Mouse (Mus musculus) c-Kit-positive CD71-positive TER-119-positive erythroid progenitor cells, embryonic 14.5 days (primary cell): ENCODE data around the gene Ccdc155.
A peak's percentile ranks its signal among the peaks of the same experiment; 100 is the strongest.
"Not testable (repeated sequence)": the region's sequence is repeated elsewhere in the genome, so short reads cannot be mapped to it uniquely, and the experiment has no call there.

Source experiments
- DNase-seq: peaks from one replicate; pipeline ENCODE4 v3.0.0-alpha.2; 2013; ENCODE audit warnings: low spot score

Ccdc155 gene

DNA sequence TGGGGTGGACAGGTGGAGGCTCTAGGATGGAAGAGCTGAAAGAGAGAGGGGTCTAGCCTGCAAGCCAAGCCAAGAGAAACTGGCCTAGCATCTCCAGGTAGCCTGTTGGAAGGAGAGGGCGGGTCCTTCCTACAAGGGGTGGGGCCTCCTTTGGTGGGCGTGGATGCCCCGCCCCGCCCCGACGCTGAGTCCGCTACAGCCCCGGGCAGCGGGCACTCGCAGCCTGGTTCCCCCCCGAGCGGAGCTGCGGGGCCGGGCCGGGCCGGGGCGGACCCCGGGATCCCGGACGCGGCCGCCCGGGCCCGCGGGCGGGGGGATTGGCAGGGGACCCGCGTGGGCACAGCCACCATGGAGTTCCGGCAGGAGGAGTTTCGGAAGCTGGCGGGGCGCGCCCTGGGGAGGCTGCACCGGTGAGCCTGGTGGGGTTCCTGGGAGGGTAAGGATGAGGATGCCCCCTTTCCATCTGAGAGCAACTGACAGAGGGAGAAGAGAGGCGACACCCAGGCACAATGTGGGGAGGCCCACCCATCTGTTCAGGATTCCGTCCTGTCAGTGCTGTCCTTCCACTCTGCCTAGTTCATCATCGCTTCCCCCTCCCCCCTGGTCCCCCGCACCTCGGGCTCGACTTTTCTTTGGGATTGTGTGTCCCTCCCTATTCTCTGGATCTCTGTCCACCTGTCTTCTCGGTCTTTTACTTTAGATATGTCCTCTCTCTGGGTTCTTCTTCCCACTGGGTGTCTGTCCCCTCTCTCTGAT, 40.8 kb downstream of the Ccdc155 start, which contains the start of gene Slc17a7:
Gene Slc17a7 (plus strand): TSS at position 215 of the 756 bp plus-strand sequence.
- no peak for DNase-seq

DNA sequence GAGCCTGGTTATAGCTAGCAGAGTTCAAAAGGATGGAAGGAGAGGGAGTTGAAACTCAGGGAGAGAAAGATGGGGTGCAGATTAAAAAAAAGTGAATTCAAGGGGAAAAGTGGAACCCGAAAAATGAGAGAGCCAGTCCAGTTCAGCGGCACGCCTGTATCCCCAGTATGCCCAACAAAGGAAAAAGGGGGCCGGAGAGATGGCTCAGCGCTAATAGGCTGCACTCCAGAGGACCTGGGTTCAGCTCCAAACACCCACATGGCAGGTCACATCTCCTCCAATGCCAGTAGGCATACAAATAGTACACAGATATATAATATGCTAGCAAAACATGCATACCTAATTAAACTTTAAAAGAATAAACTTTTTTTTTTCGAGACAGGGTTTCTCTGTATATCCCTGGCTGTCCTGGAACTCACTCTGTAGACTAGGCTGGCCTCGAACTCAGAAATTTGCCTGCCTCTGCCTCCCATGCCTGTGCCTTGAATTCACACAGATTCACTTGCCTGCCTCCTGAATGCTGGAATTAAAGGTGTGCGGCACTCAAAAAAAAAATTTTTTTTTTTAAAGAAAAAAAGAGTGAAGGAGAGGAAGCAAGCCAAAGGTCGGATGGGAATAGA, 41.6 kb downstream of the Ccdc155 start:
- no peak for DNase-seq

DNA sequence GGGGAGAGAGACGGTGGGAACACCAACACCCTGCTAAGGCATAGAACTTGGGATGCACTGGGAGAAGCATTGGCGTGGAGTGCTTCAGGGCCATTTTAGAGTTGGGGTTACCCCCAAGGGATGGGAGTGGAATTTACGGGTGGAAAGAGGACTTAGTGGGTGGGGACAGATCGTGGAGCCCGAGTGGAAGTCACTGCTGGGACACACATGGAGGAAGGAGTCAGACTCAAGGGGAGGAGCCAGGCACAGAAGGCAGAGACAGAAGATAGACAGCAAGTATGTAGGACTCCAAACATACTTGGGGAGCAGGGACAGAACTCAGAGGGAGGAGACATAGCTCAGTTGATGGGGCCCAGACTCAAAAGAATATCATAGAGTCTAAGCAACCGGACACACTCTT, 42.1 kb downstream of the Ccdc155 start:
- DNase-seq = no peak

DNA sequence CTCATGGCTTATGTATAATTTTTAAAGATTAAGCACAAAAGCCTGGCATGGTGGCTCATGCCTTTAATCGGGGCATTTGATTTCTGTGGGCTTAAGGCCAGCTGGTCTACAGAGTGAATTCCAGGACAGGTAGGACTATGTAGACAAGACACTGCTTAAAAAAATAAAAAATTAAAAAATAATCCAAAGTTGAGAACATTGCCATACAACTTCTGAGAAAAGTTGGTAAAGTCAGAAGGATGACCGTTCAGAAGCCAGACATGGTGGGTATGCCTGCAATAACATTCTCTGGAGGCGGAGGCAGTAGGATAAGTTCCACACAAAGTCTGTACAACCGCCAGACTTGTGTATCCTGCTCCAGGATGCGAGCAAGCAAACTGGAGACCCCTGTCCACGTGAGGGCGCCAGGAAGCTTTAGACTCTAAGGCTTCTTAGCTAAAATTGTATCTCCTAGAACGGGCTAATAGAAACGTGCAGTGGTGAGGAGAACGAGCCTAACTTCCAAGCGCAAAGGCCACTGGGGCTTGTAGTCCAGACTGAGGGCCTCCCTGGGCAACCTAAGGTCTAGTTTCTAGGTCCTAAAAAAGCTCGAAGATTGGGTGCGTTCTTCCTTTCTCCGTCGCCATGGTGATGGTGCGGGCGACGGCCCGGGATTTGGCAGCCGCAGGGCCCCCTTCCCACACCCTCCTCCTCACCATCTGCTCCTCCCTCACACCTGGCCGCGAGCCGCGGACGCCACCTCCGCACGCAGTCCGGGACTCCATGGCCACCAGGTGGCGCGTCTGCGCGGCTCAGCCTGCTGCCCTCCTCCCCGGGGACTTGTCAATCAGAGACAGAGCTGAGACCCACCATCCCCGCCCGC, 42.8 kb downstream of the Ccdc155 start:
- peak; percentile 67 for DNase-seq

DNA sequence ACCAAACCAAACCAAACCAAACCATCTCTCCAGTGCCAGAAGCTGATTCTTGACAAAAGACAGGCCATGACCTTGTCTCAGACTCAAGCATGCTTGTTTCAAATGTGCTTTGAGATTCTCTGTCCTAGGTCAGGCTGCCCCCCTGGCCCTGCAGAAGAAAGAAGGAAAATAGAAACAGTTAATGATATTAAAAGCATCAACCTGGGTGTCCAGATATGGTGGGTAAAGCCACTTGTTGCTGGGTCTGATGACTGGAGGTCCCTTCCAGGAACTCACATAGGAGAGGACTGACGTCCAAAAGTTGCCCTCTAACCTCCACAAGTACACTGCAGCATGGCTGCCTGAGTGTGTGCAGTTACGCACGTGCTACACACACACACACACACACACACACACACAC, 43.8 kb downstream of the Ccdc155 start:
- DNase-seq = no peak

DNA sequence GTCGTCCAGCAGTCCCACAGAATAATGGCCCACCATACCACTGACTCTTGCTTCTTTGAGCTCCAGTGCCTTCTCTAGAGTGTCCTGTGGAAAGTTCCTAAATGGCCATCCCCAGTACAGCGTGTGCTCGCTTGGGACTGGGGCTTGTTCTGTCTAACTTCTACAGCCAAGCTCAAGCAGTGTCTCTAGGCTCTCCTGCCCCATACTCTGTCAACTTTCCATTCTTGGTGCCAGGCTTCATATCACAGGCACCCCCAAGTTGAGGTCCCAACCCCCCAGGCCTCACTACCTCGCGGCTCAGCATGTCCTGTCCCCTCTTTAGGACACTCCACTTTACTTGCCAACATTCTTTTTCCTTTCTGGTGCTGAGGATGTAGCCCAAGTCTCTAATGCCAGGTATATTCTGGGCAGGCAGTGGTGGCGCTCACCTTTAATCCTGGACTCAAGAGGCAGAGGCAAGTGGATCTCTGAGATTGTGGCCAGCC, 44.3 kb downstream of the Ccdc155 start:
- DNase-seq = no peak

DNA sequence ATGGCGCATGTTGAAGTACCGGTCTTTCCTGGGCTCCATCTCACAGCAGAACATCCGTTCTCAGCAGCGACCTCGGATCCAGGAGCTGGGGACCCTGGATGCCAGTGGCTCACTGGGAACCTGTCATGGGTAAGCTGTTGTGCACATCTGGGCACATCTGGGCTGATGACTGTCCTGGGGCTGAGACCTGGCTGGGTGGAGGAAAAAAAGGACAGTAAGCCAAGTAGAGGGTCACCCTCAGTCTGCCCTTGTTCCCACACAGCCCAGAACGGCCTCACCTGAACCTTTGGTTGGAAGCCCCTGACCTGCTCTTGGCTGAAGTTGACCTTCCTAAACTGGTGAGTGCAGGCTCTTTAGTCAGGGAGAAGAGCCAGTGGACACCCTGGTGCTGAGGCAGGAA, 45.7 kb downstream of the Ccdc155 start:
- no peak for DNase-seq

DNA sequence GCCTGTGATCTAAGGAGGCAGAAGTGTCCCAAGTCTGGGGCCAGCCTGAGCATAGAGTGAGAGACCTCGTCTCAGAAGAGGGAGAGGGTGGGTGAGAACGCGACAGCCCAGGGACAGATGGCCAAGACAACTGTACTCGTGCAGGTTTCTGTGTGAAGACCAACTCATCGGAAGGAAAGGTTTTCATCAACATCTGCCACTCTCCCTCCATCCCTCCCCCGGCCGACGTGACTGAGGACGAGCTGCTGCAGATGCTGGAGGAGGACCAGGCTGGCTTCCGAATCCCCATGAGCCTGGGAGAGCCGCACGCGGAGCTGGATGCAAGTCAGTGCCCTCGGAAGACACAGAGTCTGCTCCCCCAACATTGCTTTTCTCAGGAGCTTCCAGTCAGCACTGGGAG, 47.2 kb downstream of the Ccdc155 start:
- no peak for DNase-seq

DNA sequence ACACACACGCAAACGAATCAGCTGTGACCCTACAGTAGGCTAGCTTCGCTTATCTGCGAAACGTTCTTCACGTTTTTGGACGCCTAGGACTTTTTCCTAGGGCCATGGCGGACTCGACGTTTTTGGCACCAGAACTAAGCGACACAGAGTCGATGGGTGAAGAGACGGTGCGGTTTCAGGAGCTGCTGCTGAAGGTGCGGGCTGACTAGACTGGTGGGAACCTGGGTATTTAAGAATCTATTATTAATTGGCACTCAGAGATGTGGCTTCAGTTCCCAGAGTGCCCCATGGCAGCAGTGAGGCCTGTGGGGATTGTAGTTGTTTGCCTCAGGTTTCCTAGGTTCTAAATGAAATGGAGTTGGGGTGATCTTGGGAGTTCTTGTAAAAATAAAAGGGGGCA, 48.5 kb downstream of the Ccdc155 start:
- DNase-seq = no peak

DNA sequence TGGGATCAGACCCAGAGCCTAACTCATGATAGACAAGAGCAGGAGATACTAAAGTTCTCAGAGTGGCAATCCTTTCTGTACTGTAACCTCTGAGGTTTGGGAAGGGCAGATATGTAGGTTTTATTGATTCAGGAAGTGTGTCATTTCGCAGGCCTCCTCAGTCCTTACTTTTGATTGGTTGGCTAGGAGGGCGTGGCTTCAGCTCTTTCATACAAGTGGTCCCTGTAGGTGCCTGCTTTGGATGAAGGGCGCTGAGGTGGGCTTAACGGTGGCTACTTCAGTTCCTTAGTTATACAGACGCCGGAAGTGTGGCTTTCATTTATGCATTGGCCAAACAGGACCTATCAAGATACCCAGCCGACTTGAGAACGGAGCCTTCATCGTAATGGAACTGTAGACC, 49.1 kb downstream of the Ccdc155 start:
- DNase-seq = no peak

DNA sequence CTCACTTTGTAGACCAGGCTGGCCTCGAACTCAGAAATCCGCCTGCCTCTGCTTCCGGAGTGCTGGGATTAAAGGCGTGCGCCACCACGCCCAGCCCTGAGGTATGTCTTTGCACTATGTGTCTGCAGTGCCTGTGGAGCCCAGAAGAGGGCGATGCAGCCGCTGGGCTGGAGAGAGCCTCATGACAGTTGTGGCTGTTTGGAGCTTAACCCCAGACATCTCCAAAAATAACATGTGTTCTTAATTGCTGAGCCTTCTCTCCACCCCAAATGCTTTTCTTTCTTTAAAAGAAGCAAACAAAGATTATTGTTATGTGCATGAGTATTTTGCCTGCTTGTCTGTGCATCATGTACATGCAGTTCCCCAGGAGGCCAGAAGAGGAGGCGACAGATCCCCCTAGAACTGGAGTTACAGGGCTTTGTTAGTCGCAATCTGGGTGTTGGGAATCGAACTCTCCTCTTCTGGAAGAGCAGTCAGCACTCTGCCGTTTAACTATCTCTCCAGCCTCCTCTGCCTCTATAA, 49.6 kb downstream of the Ccdc155 start:
- DNase-seq = peak; percentile 60

DNA sequence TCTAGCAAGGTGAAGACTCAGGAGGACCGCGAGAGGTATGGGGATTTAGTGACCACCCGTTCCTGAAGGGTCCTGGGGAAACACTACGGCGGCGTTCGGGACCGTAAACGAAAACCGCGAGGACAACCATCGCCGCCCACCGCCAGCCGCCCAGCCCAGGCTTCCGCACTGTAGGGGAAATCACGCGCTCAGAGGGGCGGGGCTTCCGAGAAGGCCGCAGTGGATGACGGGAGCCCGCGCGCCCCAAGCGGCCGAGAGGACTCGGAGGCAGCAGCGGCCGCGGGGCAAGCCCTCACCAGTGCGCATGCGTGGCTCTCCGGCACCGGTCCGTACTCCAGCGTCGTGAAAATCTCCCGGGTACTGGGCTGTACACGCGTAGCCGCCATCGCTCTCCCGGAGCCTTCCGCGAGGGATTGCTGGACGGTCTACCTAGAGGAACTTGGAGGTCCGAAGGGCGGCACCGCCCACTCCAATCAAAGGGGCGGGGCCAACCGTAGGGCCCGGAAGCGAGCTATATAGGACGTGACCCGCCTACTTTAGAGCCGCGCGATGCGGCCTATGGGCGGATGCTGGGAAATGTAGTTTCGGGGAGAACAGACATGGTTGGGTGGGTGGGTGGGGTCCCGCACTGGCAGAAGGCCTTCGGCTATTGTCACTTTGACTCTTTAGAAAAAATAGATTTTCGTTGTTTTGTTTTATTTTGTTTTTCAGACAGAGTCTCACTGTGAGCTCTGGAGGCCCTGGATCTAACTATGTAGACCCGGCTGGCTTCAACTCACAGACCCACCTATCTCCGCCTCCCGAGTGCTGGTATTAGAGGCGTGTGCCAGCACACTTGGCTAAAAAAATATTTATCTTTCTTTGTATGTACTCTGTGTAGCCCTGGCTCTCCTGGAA, 50.3 kb downstream of the Ccdc155 start, which contains the start of the genes Pih1d1 and Aldh16a1:
Gene Pih1d1 (plus strand): TSS at position 208 of the 897 bp plus-strand sequence.
Gene Aldh16a1 (minus strand): TSS at position 489 of the 897 bp plus-strand sequence.
- peak; percentile 97 for DNase-seq

DNA sequence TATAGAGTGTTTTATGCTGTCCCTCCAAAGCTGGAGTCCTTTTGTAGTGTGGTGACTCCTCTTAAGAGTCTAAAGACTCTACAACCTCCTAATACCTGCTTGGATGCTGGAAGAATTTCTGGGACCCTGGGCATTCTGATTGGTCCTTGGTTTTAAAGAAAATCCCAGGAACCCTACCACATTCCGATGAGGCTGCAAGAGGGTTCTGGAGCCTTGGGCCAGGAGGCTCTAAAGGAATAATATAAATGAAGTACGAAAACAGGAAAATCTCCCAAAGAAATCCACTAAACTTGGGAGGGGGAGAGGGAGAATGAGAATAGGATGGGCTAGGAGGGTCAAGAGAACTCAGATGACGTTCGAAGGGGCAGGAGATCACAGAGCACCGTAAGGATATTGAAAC, 51.1 kb downstream of the Ccdc155 start:
- no peak for DNase-seq

DNA sequence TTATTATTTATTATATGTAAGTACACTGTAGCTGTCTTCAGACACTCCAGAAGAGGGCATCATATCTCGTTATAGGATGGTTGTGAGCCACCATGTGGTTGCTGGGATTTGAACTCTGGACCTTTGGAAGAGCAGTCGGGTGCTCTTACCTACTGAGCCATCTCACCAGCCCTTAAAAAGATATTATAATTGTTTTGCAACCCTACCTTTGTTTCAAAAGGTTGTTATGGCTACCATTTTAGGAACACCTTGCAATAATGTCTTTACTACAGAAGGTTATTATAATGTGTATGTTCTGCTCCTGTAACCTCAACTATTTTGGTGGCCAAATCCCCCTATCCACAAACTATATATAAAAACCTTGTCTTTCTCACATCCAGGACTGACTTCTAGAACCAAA, 51.6 kb downstream of the Ccdc155 start:
- not testable (repeated sequence) for DNase-seq

DNA sequence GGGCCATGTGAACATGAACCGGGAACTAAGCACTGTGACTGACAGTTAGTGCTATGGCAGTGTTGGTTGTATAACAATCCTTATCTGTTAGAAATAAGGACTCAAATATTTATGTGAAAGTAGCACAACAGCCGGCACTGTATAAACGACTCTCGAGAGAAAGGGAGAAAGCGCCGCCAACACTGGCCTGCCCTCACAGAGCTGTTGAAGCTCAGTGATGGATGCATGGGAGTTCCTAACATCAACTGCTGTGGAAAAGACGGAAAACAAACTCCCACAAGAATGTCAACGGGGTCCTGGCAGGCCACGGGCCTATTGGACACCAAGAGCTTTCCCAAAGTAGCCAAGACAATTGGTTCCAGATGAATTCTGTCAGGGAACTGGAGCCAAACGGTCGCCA, 53.4 kb downstream of the Ccdc155 start:
- DNase-seq = no peak

DNA sequence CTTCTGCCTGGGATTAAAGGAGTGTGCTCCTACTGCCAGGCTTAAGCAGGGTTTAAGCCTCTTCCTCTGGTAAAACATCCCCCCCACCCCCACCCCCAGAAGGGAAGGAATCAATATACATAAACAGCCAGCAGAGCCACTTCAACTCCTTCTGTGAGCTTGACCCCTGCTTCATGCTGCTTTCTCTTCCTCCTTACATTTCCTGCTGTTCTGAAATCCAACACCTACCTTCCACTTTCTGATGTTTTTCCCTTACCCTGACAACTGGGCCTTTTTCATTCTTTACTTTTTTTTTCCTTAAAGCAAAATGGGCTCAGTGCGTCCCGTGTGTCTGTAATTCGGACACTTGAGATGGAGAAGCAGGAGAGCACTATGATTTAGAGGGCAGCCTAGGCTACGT, 54.4 kb downstream of the Ccdc155 start:
- DNase-seq = no peak

DNA sequence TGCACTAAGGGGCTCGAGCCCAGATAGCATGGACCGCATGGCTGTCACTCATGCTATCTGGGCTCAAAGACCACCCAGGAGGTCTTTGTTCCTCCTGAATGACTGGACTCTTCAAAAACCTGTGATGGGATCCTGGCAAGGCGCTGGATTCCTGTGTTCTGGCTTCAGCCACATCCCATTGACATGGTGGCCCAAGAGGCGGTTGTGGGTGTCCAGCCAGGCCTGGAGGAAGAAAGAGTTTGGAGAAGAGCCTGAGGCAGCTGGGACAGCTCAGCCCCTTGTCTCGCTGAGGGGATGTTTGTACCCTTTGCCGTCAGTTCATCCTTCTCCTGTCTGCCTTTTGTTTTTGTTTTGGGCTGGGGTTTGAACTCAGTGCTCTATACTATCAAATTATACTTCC, 55.1 kb downstream of the Ccdc155 start:
- no peak for DNase-seq

DNA sequence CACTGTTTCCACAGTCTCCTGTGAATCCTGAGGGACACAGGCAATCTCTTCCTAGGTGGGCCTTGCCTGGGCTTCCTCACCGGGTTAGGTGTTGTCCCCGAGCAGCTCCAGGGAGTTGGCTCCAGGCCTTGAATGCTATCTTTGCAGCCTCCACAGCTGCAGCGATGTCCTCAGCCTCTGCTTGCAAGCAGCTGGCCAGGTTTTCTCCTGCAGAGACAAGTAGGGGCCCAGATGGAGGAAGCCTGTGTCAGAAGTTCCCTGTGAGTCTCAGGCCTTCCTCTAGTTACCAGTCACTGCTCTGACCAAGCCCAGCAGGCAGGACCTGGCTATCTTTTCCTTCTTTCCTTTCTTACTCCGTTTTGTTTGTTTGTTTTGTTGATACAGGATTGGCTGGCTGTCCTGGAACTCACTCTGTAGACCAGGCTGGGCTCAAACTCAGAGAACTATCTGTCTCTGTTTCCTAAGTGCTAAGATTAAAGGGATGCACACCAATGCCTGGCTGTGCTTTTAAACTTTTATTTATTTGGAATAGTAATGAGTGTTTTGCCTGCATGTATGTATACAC, 56.1 kb downstream of the Ccdc155 start:
- no peak for DNase-seq

DNA sequence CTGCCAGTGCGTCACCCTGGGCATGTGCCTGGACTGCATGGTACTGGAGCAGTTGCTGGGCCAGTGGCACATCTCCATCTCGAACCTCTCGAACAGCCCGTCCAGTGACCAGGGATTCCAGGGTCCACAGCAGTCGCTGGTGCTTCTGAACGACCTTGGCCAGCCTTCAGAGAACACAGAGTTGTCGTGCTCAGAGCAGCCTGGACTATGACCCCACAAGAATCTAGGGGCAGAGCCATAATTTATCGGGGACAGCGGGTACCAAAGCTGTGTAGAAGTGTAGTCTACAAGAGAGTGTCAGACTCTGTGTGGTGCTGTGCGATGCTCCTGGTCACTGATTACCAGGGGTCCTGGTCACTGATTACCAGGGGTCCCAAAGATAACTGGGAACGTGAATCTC, 56.8 kb downstream of the Ccdc155 start:
- DNase-seq = no peak

DNA sequence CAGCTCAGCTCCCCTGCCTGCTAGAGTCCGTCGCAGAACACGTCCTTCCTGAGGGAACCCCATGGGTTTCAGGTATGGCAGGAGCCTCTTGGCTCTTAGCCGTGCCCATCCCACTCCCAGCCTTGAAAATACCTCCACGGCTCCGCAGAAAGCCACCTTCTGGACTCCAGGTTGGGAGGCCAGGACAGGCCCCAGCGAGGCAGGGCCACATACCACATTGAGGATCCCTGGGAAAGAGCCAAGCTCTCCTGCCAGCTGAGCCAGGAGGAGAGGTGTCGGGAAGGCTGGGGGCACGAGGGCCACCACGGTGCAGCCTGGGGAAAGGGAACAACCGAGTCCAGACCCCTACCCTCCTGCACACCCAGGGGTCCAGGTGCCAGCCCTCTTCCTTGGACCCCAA, 57.4 kb downstream of the Ccdc155 start:
- DNase-seq = no peak

DNA sequence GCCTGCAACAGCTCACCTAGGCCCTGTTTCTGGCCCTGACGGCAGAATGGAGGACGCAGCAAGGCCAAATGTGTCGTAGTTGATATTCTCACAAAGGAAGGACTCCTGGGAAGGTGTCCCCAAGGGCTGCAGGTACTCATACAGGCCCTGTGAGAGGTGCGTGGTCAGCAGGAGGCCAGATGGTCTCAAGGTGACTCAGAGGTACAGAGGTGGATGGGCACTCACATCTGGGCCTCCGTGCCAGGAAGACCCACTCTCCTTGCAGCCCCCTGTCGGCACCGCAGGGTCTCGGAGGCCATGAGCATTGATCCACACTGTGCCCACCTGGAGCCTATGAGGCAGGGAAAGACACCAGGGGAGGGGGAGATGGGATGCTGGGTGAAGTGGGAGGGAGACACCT, 59.2 kb downstream of the Ccdc155 start:
- DNase-seq = no peak
